Mouse (Mus musculus) megakaryocyte, embryonic 14.5 days (primary cell): ENCODE data around the gene Krt75. TPM values are rescaled to one million over a fixed set of nuclear protein-coding genes. Genes with fewer than 3 reads are reported as not detected.
A peak's percentile ranks its signal among the peaks of the same experiment; 100 is the strongest.

Source experiments
- H3K27me3 ChIP-seq: replicated peaks from 2 replicates; pipeline ENCODE3; 2012; ENCODE audit warnings: inconsistent platforms
- H3K36me3 ChIP-seq: replicated peaks from 2 replicates; pipeline ENCODE3; 2012; ENCODE audit warnings: low read length, inconsistent platforms, mixed read lengths
- H3K4me1 ChIP-seq: 2 replicates; pipeline ENCODE4 v1.6.1; 2012; ENCODE audit warnings: inconsistent platforms
- H3K4me3 ChIP-seq: replicated peaks from 2 replicates; pipeline ENCODE3; 2012; ENCODE audit warnings: moderate library complexity, mild to moderate bottlenecking, inconsistent platforms
- H3K9me3 ChIP-seq: 2 replicates; pipeline ENCODE4 v1.6.1; 2012; ENCODE audit warnings: inconsistent platforms
- FLI1 ChIP-seq: IDR thresholded peaks from 2 replicates; pipeline ENCODE4 v1.6.1; 2012; ENCODE audit warnings: low read length, inconsistent platforms, mixed read lengths
- GATA1 ChIP-seq: IDR thresholded peaks from 3 replicates; pipeline ENCODE4 v1.6.1; 2012; ENCODE audit warnings: mixed read lengths, low read length, inconsistent platforms, borderline replicate concordance
- polyA plus RNA-seq: library from polyadenylated mRNA; stranded (reverse); fragments of >175 nt; gene quantifications from 2 replicates; pipeline ENCODE4 v1.2.3, GENCODE M21; 2012; ENCODE audit warnings: low replicate concordance; ENCODE audit not compliant: insufficient read depth

Gene Krt75
- not detected in 2 replicates for polyA plus RNA-seq

DNA sequence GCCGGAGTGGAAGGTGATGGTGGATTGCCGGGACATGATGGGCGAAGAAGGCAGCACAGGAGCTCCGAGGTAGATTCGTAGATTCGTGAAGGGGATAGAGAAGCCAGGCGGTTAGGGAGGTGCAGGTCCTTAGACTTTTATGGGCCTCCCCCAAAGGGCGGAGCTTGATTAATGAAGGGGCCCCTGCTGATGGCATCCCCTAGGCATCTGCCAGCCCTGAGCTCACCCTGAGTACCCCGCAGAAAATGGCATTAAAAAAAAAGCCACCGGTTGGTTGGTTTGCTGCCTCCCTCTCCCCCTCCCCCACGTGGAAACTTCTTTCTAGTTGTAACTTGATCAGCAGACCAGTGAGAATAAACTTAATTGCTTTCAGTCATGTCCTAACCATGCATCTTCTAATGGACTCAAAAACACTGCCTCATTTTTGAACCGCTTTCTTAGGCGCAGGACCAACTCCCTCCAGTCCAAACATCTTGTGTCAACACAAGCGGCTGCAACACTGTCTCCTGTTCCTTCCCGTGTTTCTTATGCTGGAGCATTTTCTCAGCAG lies at the start of gene Krt75:
Gene Krt75, minus strand, starts transcription at position 109 of the 550 bp plus-strand sequence.
- no peak for TF ChIP-seq GATA1
- TF ChIP-seq FLI1, result no peak
- Histone ChIP-seq H3K4me1 (no peaks in the 10 kb centered on the region), H3K4me3 (no peak within 1 kb of the TSS), H3K27me3 (peaks cover 39% of the 10 kb centered on the region), H3K36me3 (no peaks in the 10 kb centered on the region), H3K9me3 (no peaks in the 10 kb centered on the region)

DNA sequence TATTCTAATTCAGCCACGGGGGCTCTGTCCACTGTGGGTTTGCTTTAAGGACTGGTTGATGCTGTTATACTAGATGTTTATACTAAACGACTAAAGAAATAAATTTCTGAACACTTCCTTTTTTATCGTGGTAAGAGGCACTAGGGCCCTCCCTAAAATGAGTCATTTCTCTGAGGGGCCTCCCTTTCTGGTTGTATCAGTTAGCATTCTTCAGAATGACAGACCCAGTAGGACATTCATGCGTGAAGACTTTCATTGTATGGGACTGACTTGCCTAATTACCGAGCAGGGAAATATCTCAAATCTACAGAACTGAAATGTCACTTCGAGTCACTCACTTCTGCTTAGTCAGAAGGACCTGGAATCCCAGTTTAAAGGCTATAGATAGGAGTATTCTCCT lies 25.4 kb upstream of the Krt75 start:
- TF ChIP-seq FLI1, result no peak
- TF ChIP-seq GATA1, result no peak
- H3K4me1 ChIP-seq, result no peaks in the 10 kb centered on the region
- peaks cover 7% of the 10 kb centered on the region for H3K9me3 ChIP-seq
- H3K36me3 ChIP-seq, result no peaks in the 10 kb centered on the region
- peaks cover 8% of the 10 kb centered on the region for H3K27me3 ChIP-seq
- no peak overlapping the region for H3K4me3 ChIP-seq

DNA sequence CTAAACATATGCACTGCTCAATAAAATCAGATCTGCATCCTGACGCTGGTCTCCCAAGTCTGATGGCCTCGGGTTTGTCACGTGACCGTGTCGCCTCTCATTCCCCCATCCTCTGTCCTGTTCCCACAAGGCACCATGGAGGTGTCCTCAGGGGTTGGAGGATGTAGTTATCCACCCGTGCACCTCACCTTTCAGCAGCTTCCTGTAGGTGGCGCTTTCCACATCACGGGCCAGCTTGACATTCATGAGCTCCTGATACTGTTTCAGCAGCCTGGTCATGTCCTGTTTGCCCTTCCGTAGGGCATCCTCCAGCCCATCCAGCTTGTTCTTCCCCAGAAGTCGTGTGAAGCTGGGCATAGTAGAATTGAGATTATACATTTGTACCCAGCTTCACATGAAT lies 14.5 kb upstream of the Krt75 start:
- no peaks in the 10 kb centered on the region for H3K9me3 ChIP-seq
- TF ChIP-seq FLI1 (no peak), GATA1 (no peak)
- H3K36me3 ChIP-seq, result no peaks in the 10 kb centered on the region
- H3K4me3 ChIP-seq, result no peak overlapping the region
- H3K27me3 ChIP-seq, result peaks cover 20% of the 10 kb centered on the region
- H3K4me1 ChIP-seq, result no peaks in the 10 kb centered on the region

DNA sequence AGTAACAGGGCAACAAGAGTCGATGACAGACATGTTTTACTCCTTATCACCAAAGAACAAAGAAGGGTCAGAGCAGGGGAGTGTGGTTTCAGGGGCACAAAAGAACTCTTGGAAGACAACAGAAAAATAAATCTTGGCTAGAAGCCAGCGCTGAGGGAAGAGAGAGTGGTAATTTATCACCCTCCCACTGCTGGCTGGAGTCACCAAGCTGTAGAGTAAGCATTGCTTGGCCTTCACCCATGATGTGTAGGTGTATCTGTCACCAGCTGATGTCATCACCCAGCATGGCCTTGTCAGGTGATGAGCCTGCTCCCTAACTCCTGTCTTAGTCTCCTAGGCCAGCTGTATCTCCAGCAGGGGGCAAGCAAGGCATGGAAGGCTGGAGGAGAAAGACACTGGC lies 10.8 kb upstream of the Krt75 start:
- no peaks in the 10 kb centered on the region for H3K9me3 ChIP-seq
- no peaks in the 10 kb centered on the region for H3K4me1 ChIP-seq
- no peaks in the 10 kb centered on the region for H3K36me3 ChIP-seq
- H3K27me3 ChIP-seq, result peaks cover 33% of the 10 kb centered on the region
- no peak for TF ChIP-seq FLI1
- TF ChIP-seq GATA1, result no peak
- peak overlapping the region; percentile 1 for H3K4me3 ChIP-seq

GRCm38 (mm10) chr15:101583211-101583965 lies 9.7 kb upstream of the Krt75 start:
- Histone ChIP-seq H3K36me3 (no peaks in the 10 kb centered on the region), H3K27me3 (peaks cover 33% of the 10 kb centered on the region), H3K9me3 (no peaks in the 10 kb centered on the region), H3K4me3 (no peak overlapping the region), H3K4me1 (no peaks in the 10 kb centered on the region)
- TF ChIP-seq GATA1, result no peak
- TF ChIP-seq FLI1, result no peak

DNA sequence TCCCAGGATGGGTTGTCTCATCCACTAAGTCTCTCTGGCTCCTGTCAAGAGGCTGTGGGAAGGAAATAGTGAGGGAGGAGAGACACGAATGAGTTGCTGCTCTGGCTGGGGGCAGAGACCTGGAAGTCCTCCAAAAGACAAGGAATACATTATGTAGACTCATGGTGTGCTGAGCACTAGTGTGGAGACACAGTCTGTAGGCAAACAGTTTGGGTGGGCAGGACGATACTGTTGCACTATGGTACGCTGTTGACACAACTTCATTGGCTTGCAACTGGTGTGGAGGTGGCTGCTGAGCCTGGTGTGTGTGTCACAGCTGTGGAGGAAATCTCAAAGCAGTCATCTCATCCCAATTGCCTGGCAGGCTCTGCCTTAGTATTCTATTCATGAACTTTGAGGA lies 8.0 kb upstream of the Krt75 start:
- Histone ChIP-seq H3K4me1 (no peaks in the 10 kb centered on the region), H3K4me3 (no peak overlapping the region), H3K27me3 (peaks cover 22% of the 10 kb centered on the region), H3K9me3 (no peaks in the 10 kb centered on the region), H3K36me3 (no peaks in the 10 kb centered on the region)
- no peak for TF ChIP-seq FLI1
- TF ChIP-seq GATA1, result no peak

- no peaks in the 10 kb centered on the region for H3K36me3 ChIP-seq
- H3K9me3 ChIP-seq, result no peaks in the 10 kb centered on the region
- no peaks in the 10 kb centered on the region for H3K4me1 ChIP-seq
- H3K27me3 ChIP-seq, result peaks cover 34% of the 10 kb centered on the region
- no peak overlapping the region for H3K4me3 ChIP-seq
- TF ChIP-seq FLI1 (no peak), GATA1 (no peak)
These were observed 1.8 kb upstream of the Krt75 start for GRCm38 (mm10) chr15:101575506-101575905.

- H3K27me3 ChIP-seq, result peaks cover 56% of the 10 kb centered on the region
These were observed 5.9 kb downstream of the Krt75 start for GRCm38 (mm10) chr15:101567780-101568179.

DNA sequence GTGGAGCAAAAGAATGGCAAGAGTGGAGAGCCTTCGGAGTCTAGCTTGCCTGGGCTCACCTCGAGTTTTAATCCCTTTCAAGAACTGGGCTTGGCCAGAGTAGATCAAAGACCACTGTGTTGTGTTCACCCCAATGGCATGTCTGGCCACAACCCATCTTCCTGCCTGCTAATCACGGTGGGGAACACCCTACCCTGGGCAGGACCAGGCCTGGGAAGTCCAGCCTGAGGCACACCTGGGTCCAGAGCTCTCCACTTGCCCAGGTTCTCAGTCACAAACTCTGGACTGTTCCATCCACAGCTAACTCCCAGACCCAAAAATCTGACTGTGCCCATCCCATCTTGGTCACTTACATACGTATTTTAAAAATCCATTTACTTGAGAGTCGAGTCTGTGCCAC lies 10.9 kb downstream of the Krt75 start, which contains the start of gene Krt90:
Gene Krt90, minus strand, starts transcription at position 101 of the 400 bp plus-strand sequence.
- H3K27me3 ChIP-seq, result peaks cover 61% of the 10 kb centered on the region
- H3K9me3 ChIP-seq, result no peaks in the 10 kb centered on the region
- no peak within 1 kb of the TSS for H3K4me3 ChIP-seq
- no peak for TF ChIP-seq FLI1
- no peak for TF ChIP-seq GATA1
- no peaks in the 10 kb centered on the region for H3K36me3 ChIP-seq
- H3K4me1 ChIP-seq, result no peaks in the 10 kb centered on the region

More at GRCm38 (mm10) chr15:101567780-101568179, 5.9 kb downstream of the Krt75 start:
- Histone ChIP-seq H3K4me1 (no peaks in the 10 kb centered on the region), H3K4me3 (no peak overlapping the region), H3K9me3 (no peaks in the 10 kb centered on the region), H3K36me3 (no peaks in the 10 kb centered on the region)
- TF ChIP-seq GATA1, result no peak
- TF ChIP-seq FLI1, result no peak

DNA sequence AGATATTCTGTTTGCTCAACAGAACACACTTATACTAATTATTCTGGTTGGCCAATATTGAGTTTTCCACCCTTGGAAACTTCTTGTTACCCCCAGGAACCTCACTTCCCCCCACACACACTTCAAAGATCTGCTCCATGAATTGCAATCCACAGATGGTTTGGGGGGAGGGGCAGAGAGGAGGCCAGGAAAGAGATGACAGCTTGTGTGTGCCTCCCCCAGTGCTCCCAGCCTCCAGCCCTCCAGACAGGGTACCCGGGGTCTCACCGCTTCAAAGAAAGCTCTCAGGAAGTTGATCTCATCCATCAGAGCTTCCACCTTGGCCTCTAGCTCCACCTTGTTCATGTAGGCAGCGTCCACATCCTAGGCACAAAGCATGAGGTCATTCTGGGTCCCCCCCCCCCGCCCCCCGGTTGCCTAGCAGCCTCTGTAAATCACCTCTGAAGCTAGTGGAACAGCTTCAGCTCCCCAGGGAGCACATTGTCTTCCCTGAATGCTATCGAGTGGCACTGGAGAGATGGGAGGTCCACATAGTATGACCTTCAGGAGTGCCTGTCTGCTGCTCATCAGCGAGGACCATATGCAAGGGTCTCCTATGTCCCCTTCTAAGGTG lies 15.6 kb downstream of the Krt75 start:
- H3K36me3 ChIP-seq, result no peaks in the 10 kb centered on the region
- H3K9me3 ChIP-seq, result no peaks in the 10 kb centered on the region
- no peak for TF ChIP-seq FLI1
- TF ChIP-seq GATA1, result no peak
- H3K27me3 ChIP-seq, result peaks cover 81% of the 10 kb centered on the region
- no peak overlapping the region for H3K4me3 ChIP-seq
- H3K4me1 ChIP-seq, result peaks cover 2% of the 10 kb centered on the region; the same call in 1 of the 2 replicates
